15 mouse cellular contexts compared by ENCODE assay signal in genomic region chr12:39027948-39028347, GRCm38 (mm10).
A peak's percentile ranks its signal among the peaks of the same experiment; 100 is the strongest.
DNase-seq lines count a peak whose midpoint lies in the region; ATAC-seq lines count a peak whose summit lies in the region.
"Had no signal": no experiment of that assay in that cellular context is flagged by ENCODE, and none has a peak within 500 bp of the region (broad histone marks: within the 10 kb centered on the region; RNA-seq: fewer than 3 reads in every experiment).

No protein-coding gene starts in this region.

- H3K4me3 ChIP-seq in forebrain, embryonic 13.5 days, result no peak overlapping the region
- H3K4me3 ChIP-seq in forebrain, embryonic 10.5 days, result no peak overlapping the region
- no peak overlapping the region for H3K4me3 ChIP-seq in forebrain, embryonic 15.5 days
- no peak overlapping the region for H3K4me3 ChIP-seq in forebrain, embryonic 16.5 days (replicated peaks; ENCODE audit: low read length)
- H3K4me3 ChIP-seq: embryonic facial prominence, embryonic 13.5 days; embryonic facial prominence, embryonic 15.5 days; erythroblast, embryonic 14.5 days; gastrocnemius, adult 2 months had no signal

- 0 out of 2 replicates have a peak, but pooled peaks cover 7% of the 10 kb centered on the region for H3K4me1 ChIP-seq in forebrain, embryonic 13.5 days
- no peaks in the 10 kb centered on the region for H3K4me1 ChIP-seq in forebrain, embryonic 10.5 days
- H3K4me1 ChIP-seq in forebrain, embryonic 15.5 days, result peaks cover 8% of the 10 kb centered on the region; the same call in 1 of the 2 replicates
- peaks cover 3% of the 10 kb centered on the region; the same call in 1 of the 2 replicates for H3K4me1 ChIP-seq in forebrain, embryonic 16.5 days (replicated peaks; ENCODE audit: control insufficient read depth, insufficient read depth, low read length)
- H3K4me1 ChIP-seq: embryonic facial prominence, embryonic 13.5 days; embryonic facial prominence, embryonic 15.5 days had no signal

- WGBS in forebrain, embryonic 13.5 days, result 37% methylated on average over 2 of the region's 2 CpGs
- WGBS in forebrain, embryonic 10.5 days, result 46% methylated on average over 2 of the region's 2 CpGs
- 18% methylated on average over 2 of the region's 2 CpGs for WGBS in forebrain, embryonic 15.5 days
- WGBS in forebrain, embryonic 16.5 days, result 13% methylated on average over 2 of the region's 2 CpGs

- DNase-seq in forebrain, embryonic 10.5 days (ENCODE audit: extremely low spot score, low spot score), result no peak
- no peak for DNase-seq in embryo, embryonic 9.5 days (ENCODE audit: extremely low spot score)
- DNase-seq: adrenal gland, adult 2 months; adrenal gland, postnatal 10 days; adrenal gland, postnatal 25 days; cerebellum, adult 11-12 months; cerebellum, adult 9-10 months; cerebellum, postnatal 25 days; gastrocnemius, adult 2 months had no signal

- ATAC-seq in forebrain, embryonic 13.5 days, result peak; percentile 55; the same call in 1 of the 2 replicates
- peak; percentile 53; the same call in 1 of the 2 replicates for ATAC-seq in forebrain, embryonic 15.5 days (replicated peaks)
- ATAC-seq in forebrain, embryonic 16.5 days, result no peak

- H3K9ac ChIP-seq in forebrain, embryonic 13.5 days, result no peak overlapping the region
- H3K9ac ChIP-seq in forebrain, embryonic 15.5 days (replicated peaks), result no peak overlapping the region
- no peak overlapping the region for H3K9ac ChIP-seq in forebrain, embryonic 16.5 days (replicated peaks; ENCODE audit: low read depth, low read length)
- H3K9ac ChIP-seq: embryonic facial prominence, embryonic 13.5 days; embryonic facial prominence, embryonic 15.5 days had no signal

- no peak overlapping the region for H3K4me2 ChIP-seq in forebrain, embryonic 13.5 days
- H3K4me2 ChIP-seq in forebrain, embryonic 15.5 days (replicated peaks), result no peak overlapping the region
- H3K4me2 ChIP-seq in forebrain, embryonic 16.5 days (ENCODE audit: low read length), result no peak overlapping the region
- H3K4me2 ChIP-seq: embryonic facial prominence, embryonic 13.5 days; embryonic facial prominence, embryonic 15.5 days had no signal

- H3K9me3 ChIP-seq in forebrain, embryonic 13.5 days (replicated peaks), result no peaks in the 10 kb centered on the region
- H3K9me3 ChIP-seq in forebrain, embryonic 10.5 days, result no peaks in the 10 kb centered on the region
- H3K9me3 ChIP-seq in forebrain, embryonic 15.5 days, result no peaks in the 10 kb centered on the region
- H3K9me3 ChIP-seq in forebrain, embryonic 16.5 days (ENCODE audit: control insufficient read depth, low read length), result no peaks in the 10 kb centered on the region
- H3K9me3 ChIP-seq: embryonic facial prominence, embryonic 13.5 days; embryonic facial prominence, embryonic 15.5 days had no signal

- no peaks in the 10 kb centered on the region for H3K36me3 ChIP-seq in forebrain, embryonic 13.5 days (ENCODE audit: poor library complexity, severe bottlenecking)
- H3K36me3 ChIP-seq in forebrain, embryonic 10.5 days (replicated peaks), result no peaks in the 10 kb centered on the region
- no peaks in the 10 kb centered on the region for H3K36me3 ChIP-seq in forebrain, embryonic 15.5 days
- H3K36me3 ChIP-seq in forebrain, embryonic 16.5 days (ENCODE audit: control insufficient read depth, insufficient read depth), result no peaks in the 10 kb centered on the region
- H3K36me3 ChIP-seq: embryonic facial prominence, embryonic 13.5 days; embryonic facial prominence, embryonic 15.5 days had no signal

- no peaks in the 10 kb centered on the region for H3K27me3 ChIP-seq in forebrain, embryonic 13.5 days
- no peaks in the 10 kb centered on the region for H3K27me3 ChIP-seq in forebrain, embryonic 10.5 days (ENCODE audit: poor library complexity, severe bottlenecking)
- H3K27me3 ChIP-seq in forebrain, embryonic 15.5 days, result no peaks in the 10 kb centered on the region
- no peaks in the 10 kb centered on the region; the same call in 1 of the 2 replicates for H3K27me3 ChIP-seq in forebrain, embryonic 16.5 days (replicated peaks; ENCODE audit: control insufficient read depth, insufficient read depth, low read length)
- H3K27me3 ChIP-seq: embryonic facial prominence, embryonic 13.5 days; embryonic facial prominence, embryonic 15.5 days had no signal

- H3K27ac ChIP-seq in forebrain, embryonic 13.5 days, result no peak overlapping the region
- H3K27ac ChIP-seq in forebrain, embryonic 10.5 days, result no peak overlapping the region
- no peak overlapping the region for H3K27ac ChIP-seq in forebrain, embryonic 15.5 days (replicated peaks)
- H3K27ac ChIP-seq in forebrain, embryonic 16.5 days (ENCODE audit: low read length), result no peak overlapping the region
- H3K27ac ChIP-seq: embryonic facial prominence, embryonic 13.5 days; embryonic facial prominence, embryonic 15.5 days; gastrocnemius, adult 2 months had no signal
